Mouse (Mus musculus) neutrophil, adult 83 days (primary cell): ENCODE results near the gene Svop. TPM values are rescaled to one million over a fixed set of nuclear protein-coding genes. Genes with fewer than 3 reads are reported as not detected.

ENCODE experiments used
- total RNA-seq, 2 experiments: library from RNA; stranded (reverse); gene quantifications; one replicate each; pipeline ENCODE4 v1.2.4; 2023

Svop gene
- total RNA-seq: not detected

DNA sequence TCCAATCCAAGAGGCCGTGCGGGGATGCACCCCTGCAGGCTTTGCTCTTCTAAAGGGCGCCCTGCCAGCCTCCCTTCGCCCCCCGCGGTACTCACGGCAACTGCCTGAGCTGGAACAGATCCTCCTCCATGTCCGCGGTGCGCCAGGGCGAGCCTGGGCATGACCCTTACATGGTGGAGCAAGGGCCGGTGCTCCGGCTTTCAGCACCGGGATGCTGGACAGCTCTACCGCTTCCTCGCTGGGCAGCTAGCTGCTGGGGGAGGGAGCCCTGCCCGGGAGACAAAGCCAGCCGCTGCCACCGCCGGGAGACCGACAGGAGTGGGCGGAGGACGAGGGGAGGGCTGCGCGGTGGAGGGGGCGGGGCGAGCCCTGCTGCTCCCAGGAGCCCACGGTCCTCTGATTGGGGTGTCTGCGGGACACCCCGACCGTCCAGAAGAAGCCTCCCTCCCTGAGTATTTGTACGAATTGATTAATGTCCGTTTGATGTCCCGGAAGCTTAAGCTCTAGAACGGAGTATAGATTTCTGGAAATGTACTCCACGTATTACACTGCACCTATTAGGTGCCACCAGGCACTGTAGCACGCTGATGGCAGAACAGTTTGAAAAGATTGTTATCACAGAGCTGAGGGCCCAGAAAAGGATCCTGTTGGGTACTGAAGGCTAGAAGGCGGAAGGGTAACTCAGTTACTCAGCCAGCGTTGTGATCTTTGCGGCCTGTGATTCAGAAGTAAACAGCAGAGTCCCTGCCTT lies at the start of gene Svop:
TSS of gene Svop (minus strand) at position 514 of the 751 bp plus-strand sequence.

DNA sequence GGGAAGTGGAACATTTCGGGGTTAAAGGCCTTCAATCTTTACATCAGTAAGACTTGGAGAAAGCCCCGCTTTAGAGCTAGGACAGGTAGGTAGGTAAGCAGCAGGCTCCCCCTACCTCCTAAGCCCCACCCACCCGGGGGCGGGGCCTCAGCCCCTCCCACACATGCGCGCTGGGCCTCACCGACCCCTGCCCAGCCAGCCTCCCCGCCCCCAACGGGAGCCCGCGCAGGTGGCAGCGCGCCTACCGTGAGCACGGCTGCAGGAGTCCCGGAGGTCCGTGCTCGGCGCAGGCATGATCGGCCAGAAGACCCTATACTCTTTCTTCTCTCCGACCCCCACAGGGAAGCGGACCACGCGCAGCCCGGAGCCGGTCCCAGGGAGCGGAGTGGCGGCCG lies 38.8 kb upstream of the Svop start, which contains the start of gene Ung:
TSS of gene Ung (plus strand) at position 176 of the 395 bp plus-strand sequence.

DNA sequence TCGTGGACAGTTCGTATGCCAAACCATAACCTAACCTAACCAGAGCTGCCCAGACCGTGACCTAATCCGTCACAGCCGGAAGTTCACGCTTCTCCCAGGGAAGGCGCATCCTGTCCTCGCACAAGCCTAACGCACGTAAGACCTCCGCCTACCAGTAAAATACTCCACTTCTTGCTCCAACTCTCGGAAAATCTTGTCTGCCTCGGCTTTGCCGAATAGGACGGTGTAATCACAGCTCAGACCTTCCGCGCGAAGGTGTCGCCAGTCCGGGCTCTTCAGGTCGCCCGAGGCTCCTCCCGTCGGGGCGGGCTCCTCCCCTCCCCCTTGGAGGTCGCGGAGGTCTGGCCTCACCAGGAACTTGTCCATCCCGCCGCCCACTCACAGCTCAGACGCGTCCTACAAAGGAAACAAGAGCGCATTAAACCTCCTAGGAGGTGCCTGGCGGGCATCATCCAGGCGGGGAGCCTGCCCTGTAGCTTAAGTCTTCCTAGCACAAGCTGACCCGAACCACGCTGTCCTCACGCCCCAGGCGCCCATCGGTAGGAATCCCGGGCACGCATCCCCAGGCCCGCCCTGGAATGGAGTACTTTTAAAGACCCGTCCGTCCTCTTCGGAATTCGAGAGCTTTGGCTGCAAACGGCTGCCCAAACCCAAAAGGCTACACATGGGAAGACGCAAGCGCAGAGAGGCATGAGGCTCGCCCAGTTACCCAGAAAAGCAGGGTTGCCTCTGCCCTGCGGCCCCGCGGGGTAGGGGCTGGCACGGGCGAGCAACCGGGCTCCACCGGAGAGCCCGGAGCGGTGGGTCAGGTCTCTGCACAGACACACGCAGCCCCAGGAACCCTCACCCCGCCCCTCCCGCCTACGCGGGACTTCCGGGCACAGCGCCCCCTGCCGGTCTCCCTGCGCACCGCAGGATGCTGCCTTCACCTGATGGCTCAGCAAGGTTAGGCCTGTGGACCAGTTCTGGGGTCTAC lies 36.3 kb upstream of the Svop start, which contains the start of gene Alkbh2:
TSS of gene Alkbh2 (minus strand) at position 845 of the 976 bp plus-strand sequence.

GRCm38 (mm10) chr5:114065161-114065560 lies 26.2 kb downstream of the Svop start, which contains the start of gene Usp30:
Gene Usp30, plus strand, starts transcription at chr5:114065461.

GRCm38 (mm10) chr5:114003542-114003941 lies 87.8 kb downstream of the Svop start, which contains the start of gene Dao:
Gene Dao, plus strand, starts transcription at chr5:114003703.

GRCm38 (mm10) chr5:113993487-113994465 lies 97.6 kb downstream of the Svop start, which contains the start of gene Ssh1:
Gene Ssh1, minus strand, starts transcription at chr5:113993894.

Other genes with a start within 250 kb of the Svop start
- gene Coro1c, start 182.8 kb downstream of the Svop start, total RNA-seq: 100 to 1,000 TPM in 1 of 2 experiments, 10 to 100 TPM in 1; 96.1 to 108 TPM
- gene Ssh1, start 97.7 kb downstream of the Svop start, total RNA-seq: 10 to 100 TPM; 13.2 to 13.3 TPM
- not detected for gene Dao, start 87.9 kb downstream of the Svop start, total RNA-seq
- gene Usp30, start 26.1 kb downstream of the Svop start, total RNA-seq: 1 to 10 TPM; 6.8 to 7.3 TPM
- 1 to 10 TPM; 1.9 to 2.1 TPM for gene Alkbh2, start 36.6 kb upstream of the Svop start, total RNA-seq
- gene Ung, start 38.8 kb upstream of the Svop start, total RNA-seq: 1 to 10 TPM; 7.3 to 7.4 TPM
- 1 to 10 TPM; 4.1 to 5.7 TPM for gene Acacb, start 55.0 kb upstream of the Svop start, total RNA-seq
- gene Foxn4, start 182.2 kb upstream of the Svop start, total RNA-seq: not detected
- 1 to 10 TPM; 1.9 to 3.1 TPM for gene Myo1h, start 197.6 kb upstream of the Svop start, total RNA-seq